Mouse (Mus musculus) cortical plate, adult 2 months (tissue): ENCODE results near the gene Sdc4. TPM values are rescaled to one million over a fixed set of nuclear protein-coding genes. Genes with fewer than 3 reads are reported as not detected.

ENCODE experiments used
- H3K27ac ChIP-seq: fragments of 200-500 bp; 2 replicates; pipeline ENCODE4 v1.5.1; 2012; ENCODE audit warnings: low read length, control low read depth, inconsistent platforms; ENCODE audit not compliant: insufficient read depth
- H3K4me1 ChIP-seq: fragments of 200-500 bp; 2 replicates; pipeline ENCODE4 v1.6.1; 2011; ENCODE audit warnings: low read length; ENCODE audit not compliant: control insufficient read depth, insufficient read depth
- H3K4me3 ChIP-seq: fragments of 200-500 bp; 2 replicates; pipeline ENCODE4 v1.5.1; 2011; ENCODE audit warnings: mild to moderate bottlenecking, low read length, control low read depth; ENCODE audit not compliant: insufficient read depth
- CTCF ChIP-seq: fragments of 200-500 bp; IDR thresholded peaks from 2 replicates; pipeline ENCODE4 v1.5.1; 2011; ENCODE audit warnings: mild to moderate bottlenecking, control low read depth, low read length; ENCODE audit not compliant: insufficient read depth; ENCODE audit errors: extremely low read depth
- POLR2A ChIP-seq: fragments of 200-500 bp; IDR thresholded peaks from 2 replicates; pipeline ENCODE4 v1.6.1; 2011; ENCODE audit warnings: mild to moderate bottlenecking, low read length, control low read depth; ENCODE audit not compliant: insufficient read depth; ENCODE audit errors: extremely low read depth
- polyA plus RNA-seq: library from polyadenylated mRNA; depleted of rRNA; stranded (reverse); fragments of >200 nt; gene quantifications from 2 replicates; pipeline ENCODE4 v1.2.3, GENCODE M21; 2012; rRNA removed

Gene Sdc4
- 47.1 and 50.7 TPM in 2 replicates for polyA plus RNA-seq

GRCm38 (mm10) chr2:164443460-164444000 is at the start of gene Sdc4:
Sdc4 (minus strand) TSS chr2:164443887.
- TF ChIP-seq POLR2A (no peak), CTCF (no peak)
- Histone ChIP-seq H3K27ac (peak within 1 kb of the TSS; percentile 43; the same call in 1 of the 2 replicates), H3K4me1 (no peaks in the 10 kb centered on the region), H3K4me3 (peak within 1 kb of the TSS; percentile 30)

DNA sequence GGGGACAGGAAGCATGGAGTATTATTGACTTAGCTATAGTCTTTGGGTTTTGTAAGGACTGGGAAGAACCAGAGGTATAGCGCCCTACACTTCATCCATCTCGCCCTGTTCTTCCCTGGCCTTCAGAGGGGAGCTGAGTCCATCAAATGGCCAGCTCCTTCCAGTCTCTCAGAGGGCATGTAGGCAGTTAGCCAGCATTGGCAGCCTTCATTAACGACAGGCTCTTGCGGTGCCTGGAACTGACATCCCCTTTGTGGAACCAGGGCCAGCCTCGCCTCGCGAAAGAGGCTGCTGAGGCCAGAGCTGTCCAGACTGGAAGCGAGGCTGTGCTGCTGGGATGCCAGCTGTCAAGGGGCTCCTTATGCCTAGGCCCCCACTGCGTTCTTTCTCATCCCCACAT is 44.1 kb upstream of the Sdc4 start:
- peak; percentile 72 for TF ChIP-seq POLR2A
- TF ChIP-seq CTCF: no peak
- Histone ChIP-seq H3K27ac (peak overlapping the region; percentile 98), H3K4me1 (peaks cover 3% of the 10 kb centered on the region), H3K4me3 (peak overlapping the region; percentile 56)

DNA sequence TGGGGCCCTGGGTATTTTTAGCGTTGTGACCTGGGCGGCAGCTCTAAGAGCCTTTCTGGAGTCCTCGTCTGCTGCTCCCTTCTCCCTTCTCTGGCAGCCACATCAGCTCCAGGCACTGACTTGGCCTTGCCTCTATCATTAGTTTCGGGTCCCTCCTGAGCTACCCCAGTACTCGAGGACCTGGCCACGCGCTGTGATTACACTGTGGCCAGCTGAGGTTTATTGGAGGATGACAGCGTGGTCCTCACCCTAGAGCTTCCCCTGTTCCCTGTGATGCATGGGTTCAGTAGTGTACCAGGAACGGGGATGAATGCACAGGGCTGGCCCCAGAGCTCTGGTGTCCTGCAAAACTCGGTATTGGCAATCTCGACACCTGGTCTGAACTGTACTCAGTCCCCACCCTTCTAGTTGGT is 43.4 kb upstream of the Sdc4 start:
- TF ChIP-seq CTCF (no peak), POLR2A (no peak)
- peak overlapping the region; percentile 56 for H3K4me3 ChIP-seq
- peak overlapping the region; percentile 98 for H3K27ac ChIP-seq
- H3K4me1 ChIP-seq: peaks cover 3% of the 10 kb centered on the region

DNA sequence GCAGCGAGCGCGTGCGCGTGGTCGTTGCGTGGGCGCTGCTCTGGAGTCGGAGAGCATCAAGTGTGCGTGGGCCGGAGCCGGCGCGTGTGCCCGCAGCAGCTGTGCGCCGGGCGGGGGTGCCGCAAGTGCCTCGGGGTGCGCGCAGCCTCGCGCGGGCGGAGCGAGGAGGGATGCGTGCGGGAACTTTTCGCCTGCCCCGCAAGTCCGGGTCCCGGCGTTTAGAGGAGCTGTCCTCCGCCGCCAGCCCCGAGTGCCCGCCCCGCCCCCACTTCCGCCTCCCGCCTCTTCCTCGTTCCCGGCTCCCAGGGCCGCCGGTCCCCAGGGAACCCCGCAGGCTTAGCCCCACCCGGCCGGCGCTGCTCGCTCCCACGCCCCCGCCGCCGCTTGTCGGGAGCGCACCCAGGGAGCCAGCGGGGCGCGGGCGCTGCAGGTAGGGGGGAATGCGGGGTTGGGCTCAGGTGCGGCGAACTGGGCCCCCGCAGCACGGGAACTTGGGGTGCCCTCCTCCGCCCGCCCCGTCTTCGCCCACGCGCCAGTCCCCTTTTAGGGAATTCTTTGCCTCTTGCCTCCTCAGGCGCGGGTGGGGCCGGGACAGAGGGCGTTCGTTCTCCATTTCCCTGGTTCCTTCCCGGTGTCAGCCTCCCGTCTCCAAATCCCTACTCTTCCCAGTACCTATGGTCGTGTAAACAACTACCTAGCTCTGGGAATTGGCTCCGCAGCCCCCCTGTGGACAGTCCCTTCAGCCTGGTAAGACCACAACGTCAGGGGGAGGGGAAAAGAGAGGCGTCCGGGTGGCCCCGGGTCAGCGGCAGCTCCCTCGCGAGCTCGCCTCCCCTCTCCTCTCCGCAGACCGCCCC is 42.8 kb upstream of the Sdc4 start:
- Histone ChIP-seq H3K27ac (peak overlapping the region; percentile 98), H3K4me1 (peaks cover 3% of the 10 kb centered on the region), H3K4me3 (peak overlapping the region; percentile 56)
- 0 out of 2 replicates have a peak, but pooled peaks have one; percentile 8 for TF ChIP-seq POLR2A
- no peak for TF ChIP-seq CTCF

DNA sequence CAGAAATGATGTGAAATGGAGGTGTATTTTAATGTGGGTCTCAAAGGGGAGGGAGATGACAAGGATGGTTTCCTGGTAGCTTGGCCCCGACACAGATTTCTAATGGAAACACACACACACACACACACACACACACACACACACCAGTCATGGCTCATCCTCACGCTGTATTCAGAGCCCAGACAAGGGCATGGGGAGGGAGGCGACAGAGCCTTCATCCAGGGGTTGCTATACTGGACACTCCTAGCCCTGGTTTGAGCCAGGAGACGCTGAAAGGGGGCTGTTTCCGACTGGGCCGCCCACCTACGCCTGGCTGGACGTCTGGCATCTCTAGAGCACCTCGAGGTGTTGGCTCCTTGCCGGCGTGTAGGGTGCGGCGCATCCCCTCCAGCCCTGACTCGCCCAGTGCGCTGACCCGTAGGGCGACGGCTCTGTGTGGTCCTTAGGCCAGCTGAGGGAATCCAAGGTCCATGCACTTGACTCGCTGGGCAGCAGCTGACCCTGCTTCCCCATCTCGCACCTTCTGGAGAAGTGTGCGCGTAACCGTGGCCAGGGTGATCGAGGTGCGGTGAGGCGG is 42.1 kb upstream of the Sdc4 start, which contains the start of gene Dbndd2:
Gene Dbndd2 (plus strand): TSS at position 426 of the 577 bp plus-strand sequence.
- no peak for TF ChIP-seq CTCF
- TF ChIP-seq POLR2A: no peak
- Histone ChIP-seq H3K4me3 (peak within 1 kb of the TSS; percentile 56), H3K27ac (peak within 1 kb of the TSS; percentile 98), H3K4me1 (peaks cover 3% of the 10 kb centered on the region)

DNA sequence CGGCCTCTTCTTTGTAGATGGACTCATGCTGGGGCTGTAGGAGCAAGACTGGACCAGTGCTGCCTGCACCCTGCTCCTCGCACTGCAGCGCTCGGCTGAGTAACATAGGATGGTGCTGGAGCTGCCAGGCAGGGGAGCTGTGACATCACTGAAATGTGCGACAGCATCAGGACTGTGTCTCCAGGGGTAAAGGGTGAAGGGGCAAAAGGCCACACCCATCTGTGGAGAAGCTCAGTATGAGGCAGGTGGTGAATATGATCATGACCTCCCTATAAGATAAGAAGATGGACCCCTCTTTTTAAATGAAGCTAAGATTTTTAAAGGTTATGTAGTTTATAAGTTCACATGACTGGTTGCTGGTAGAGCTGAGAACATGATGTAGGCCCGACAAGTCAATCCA is 29.9 kb upstream of the Sdc4 start, which contains the start of gene Trp53tg5:
Gene Trp53tg5 (minus strand): TSS at position 101 of the 400 bp plus-strand sequence.
- no peak within 1 kb of the TSS for H3K4me3 ChIP-seq
- no peak within 1 kb of the TSS for H3K27ac ChIP-seq
- no peaks in the 10 kb centered on the region for H3K4me1 ChIP-seq
- TF ChIP-seq CTCF (no peak), POLR2A (no peak)

DNA sequence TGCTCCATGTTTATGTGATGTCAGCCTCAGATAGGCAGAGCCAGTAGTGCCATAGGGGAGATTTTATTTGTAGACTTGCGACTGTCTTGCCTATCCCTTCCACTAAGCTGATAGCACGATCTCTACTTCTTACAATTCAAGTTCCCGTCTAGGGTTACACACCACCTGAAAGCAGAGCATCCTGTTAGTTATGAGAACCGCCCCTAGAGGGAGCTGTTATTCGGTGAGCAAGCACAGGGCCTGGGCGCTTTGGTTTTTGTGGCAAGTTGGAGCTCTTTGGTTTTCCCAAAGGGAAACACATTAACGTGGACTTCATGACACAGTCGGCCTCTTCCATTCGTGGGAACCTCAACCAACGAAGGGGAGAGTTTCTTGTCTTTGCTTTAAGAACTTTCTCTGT is 26.6 kb upstream of the Sdc4 start:
- Histone ChIP-seq H3K4me3 (no peak overlapping the region), H3K27ac (no peak overlapping the region), H3K4me1 (no peaks in the 10 kb centered on the region)
- peak; percentile 57 for TF ChIP-seq CTCF
- TF ChIP-seq POLR2A: no peak

GRCm38 (mm10) chr2:164466787-164467186 is 23.1 kb upstream of the Sdc4 start:
- Histone ChIP-seq H3K4me1 (peaks cover 3% of the 10 kb centered on the region; the same call in 1 of the 2 replicates), H3K27ac (no peak overlapping the region), H3K4me3 (no peak overlapping the region)
- TF ChIP-seq POLR2A (no peak), CTCF (no peak)

GRCm38 (mm10) chr2:164465161-164465560 is 21.5 kb upstream of the Sdc4 start:
- TF ChIP-seq CTCF (no peak), POLR2A (no peak)
- no peak overlapping the region for H3K27ac ChIP-seq
- no peak overlapping the region for H3K4me3 ChIP-seq
- peaks cover 4% of the 10 kb centered on the region; the same call in 1 of the 2 replicates for H3K4me1 ChIP-seq
